In genomic region chr13:8203477-8203813, GRCm38 (mm10) we compare ENCODE assay signal across 9 mouse cellular contexts. TPM values are rescaled to one million over a fixed set of nuclear protein-coding genes. Genes with fewer than 3 reads are reported as not detected.
DNase-seq lines count a peak whose midpoint lies in the region; ATAC-seq and TF ChIP-seq lines count a peak whose summit lies in the region.
"Had no signal": no experiment of that assay in that cellular context is flagged by ENCODE, and none has a peak within 500 bp of the region (broad histone marks: within the 10 kb centered on the region; RNA-seq: fewer than 3 reads in every experiment).

No protein-coding gene starts in this region.

- H3K4me2 ChIP-seq in heart, embryonic 12.5 days, result peak overlapping the region; percentile 83
- peak overlapping the region; percentile 91 for H3K4me2 ChIP-seq in forebrain, embryonic 13.5 days

- no peak for DNase-seq in heart, postnatal 25 days (ENCODE audit: low spot score)
- DNase-seq in midbrain, embryonic 10.5 days (ENCODE audit: low spot score), result no peak
- DNase-seq in urinary bladder, postnatal 25 days (ENCODE audit: low spot score), result no peak
- DNase-seq in urinary bladder, postnatal 4 days (ENCODE audit: low spot score in 2 of 2), result no peak
- DNase-seq in adrenal gland, postnatal 4 days (ENCODE audit: low spot score in 2 of 2), result no peak

- H3K4me1 ChIP-seq in heart, embryonic 12.5 days (replicated peaks), result peaks cover 7% of the 10 kb centered on the region; the same call in 1 of the 2 replicates
- no peaks in the 10 kb centered on the region for H3K4me1 ChIP-seq in ES-Bruce4 (ENCODE audit: control insufficient read depth, insufficient read depth, low read length)
- H3K4me1 ChIP-seq in forebrain, embryonic 13.5 days, result peaks cover 12% of the 10 kb centered on the region
- peaks cover 16% of the 10 kb centered on the region for H3K4me1 ChIP-seq in midbrain, embryonic 10.5 days

- no peak for TF ChIP-seq EP300 in ES-Bruce4 (IDR thresholded peaks at IDR 0.05; ENCODE audit: insufficient read depth, low read depth, low read length)

- TF ChIP-seq POLR2A in ES-Bruce4 (IDR thresholded peaks at IDR 0.05; ENCODE audit: insufficient read depth, low read length), result no peak

- no peak for ATAC-seq in heart, embryonic 12.5 days (ENCODE audit: insufficient number of reproducible peaks, low FRiP score)
- ATAC-seq in forebrain, embryonic 13.5 days, result peak; percentile 34; the same call in 1 of the 2 replicates

- H3K27me3 ChIP-seq in heart, embryonic 12.5 days (replicated peaks), result peaks cover 30% of the 10 kb centered on the region
- peaks cover 3% of the 10 kb centered on the region for H3K27me3 ChIP-seq in ES-Bruce4 (ENCODE audit: control insufficient read depth, insufficient read depth, low read length, poor library complexity, severe bottlenecking)
- no peaks in the 10 kb centered on the region for H3K27me3 ChIP-seq in forebrain, embryonic 13.5 days
- peaks cover 14% of the 10 kb centered on the region for H3K27me3 ChIP-seq in midbrain, embryonic 10.5 days (ENCODE audit: low read depth, poor library complexity, severe bottlenecking)

- TF ChIP-seq CTCF in ES-Bruce4 (IDR thresholded peaks at IDR 0.05; ENCODE audit: low read depth, low read length), result no peak

- H3K36me3 ChIP-seq in heart, embryonic 12.5 days, result no peaks in the 10 kb centered on the region
- H3K36me3 ChIP-seq in ES-Bruce4 (ENCODE audit: control insufficient read depth, insufficient read depth, low read length, poor library complexity, severe bottlenecking), result no peaks in the 10 kb centered on the region
- H3K36me3 ChIP-seq in forebrain, embryonic 13.5 days (ENCODE audit: poor library complexity, severe bottlenecking), result no peaks in the 10 kb centered on the region
- H3K36me3 ChIP-seq in midbrain, embryonic 10.5 days, result no peaks in the 10 kb centered on the region

- H3K4me3 ChIP-seq in heart, embryonic 12.5 days, result peak overlapping the region; percentile 45
- H3K4me3 ChIP-seq in ES-Bruce4 (ENCODE audit: low read depth, low read length), result peak overlapping the region; percentile 55; the same call in 1 of the 2 replicates
- peak overlapping the region; percentile 51 for H3K4me3 ChIP-seq in forebrain, embryonic 13.5 days
- peak overlapping the region; percentile 67 for H3K4me3 ChIP-seq in midbrain, embryonic 10.5 days

- H3K9me3 ChIP-seq in heart, embryonic 12.5 days (replicated peaks), result no peaks in the 10 kb centered on the region
- no peaks in the 10 kb centered on the region for H3K9me3 ChIP-seq in ES-Bruce4 (replicated peaks; ENCODE audit: control insufficient read depth, insufficient read depth, low read length, poor library complexity, severe bottlenecking)
- H3K9me3 ChIP-seq in forebrain, embryonic 13.5 days (replicated peaks), result no peaks in the 10 kb centered on the region
- no peaks in the 10 kb centered on the region for H3K9me3 ChIP-seq in midbrain, embryonic 10.5 days (replicated peaks)

- WGBS in heart, embryonic 12.5 days, result 8% methylated on average over 4 of the region's 4 CpGs
- under 1% methylated on average over 4 of the region's 4 CpGs for WGBS in forebrain, embryonic 13.5 days
- 4% methylated on average over 4 of the region's 4 CpGs for WGBS in midbrain, embryonic 10.5 days

- intact Hi-C loops in heart, postnatal 25 days (cut with DNase I), result no loop called here

- no peak overlapping the region for H3K27ac ChIP-seq in heart, embryonic 12.5 days (ENCODE audit: poor library complexity, severe bottlenecking)
- no peak overlapping the region for H3K27ac ChIP-seq in ES-Bruce4 (ENCODE audit: insufficient read depth, low read length)
- no peak overlapping the region for H3K27ac ChIP-seq in forebrain, embryonic 13.5 days
- peak overlapping the region; percentile 61 for H3K27ac ChIP-seq in midbrain, embryonic 10.5 days (replicated peaks)
- H3K27ac ChIP-seq: liver, embryonic 14.5 days had no signal

- H3K9ac ChIP-seq in heart, embryonic 12.5 days, result no peak overlapping the region
- H3K9ac ChIP-seq in ES-Bruce4 (ENCODE audit: low read depth, poor library complexity, severe bottlenecking), result no peak overlapping the region
- peak overlapping the region; percentile 66 for H3K9ac ChIP-seq in forebrain, embryonic 13.5 days
- H3K9ac ChIP-seq: liver, embryonic 14.5 days had no signal

RNA-seq across cellular contexts. Expression of gene Adarb2, which starts 0.8 kb away (rescaled TPM):
- polyA plus RNA-seq in heart, embryonic 12.5 days (2016; fragmentation: Nextera tagmentation; extraction: Ambion mirVana), result 0.17 and 0.19 TPM in 2 replicates
- total RNA-seq in heart, postnatal 25 days (2021), result not detected
- polyA plus RNA-seq in ES-Bruce4 (2011; ENCODE audit: insufficient read depth, insufficient read length, low read depth, missing spikeins), result 0.18 TPM in 1 of 2 replicates, not detected in the other
- polyA plus RNA-seq in forebrain, embryonic 13.5 days (2015; fragmentation: Nextera tagmentation; extraction: Ambion mirVana), result 8.9 and 15.4 TPM in 2 replicates
- polyA plus RNA-seq in midbrain, embryonic 10.5 days (2016; fragmentation: Nextera tagmentation; extraction: Ambion mirVana), result 2.0 and 5.8 TPM in 2 replicates
- total RNA-seq in adrenal gland, postnatal 4 days (2021), result under 1 TPM; 0.48 to 0.76 TPM
